Mouse (Mus musculus) olfactory bulb, adult 2 months (tissue): ENCODE data around the gene Rgs9. TPM values are rescaled to one million over a fixed set of nuclear protein-coding genes. Genes with fewer than 3 reads are reported as not detected.

Experiments
- H3K27ac ChIP-seq: fragments of 200-500 bp; 2 replicates; pipeline ENCODE4 v1.5.1; 2012; ENCODE audit warnings: low read depth, low read length; ENCODE audit not compliant: insufficient read depth
- H3K4me1 ChIP-seq: fragments of 200-500 bp; 2 replicates; pipeline ENCODE4 v1.6.1; 2012; ENCODE audit warnings: low read length; ENCODE audit not compliant: control insufficient read depth, insufficient read depth
- H3K4me3 ChIP-seq: fragments of 200-500 bp; 2 replicates; pipeline ENCODE4 v1.5.1; 2012; ENCODE audit warnings: mild to moderate bottlenecking, low read depth, low read length, moderate library complexity; ENCODE audit not compliant: insufficient read depth
- CTCF ChIP-seq: fragments of 200-500 bp; IDR thresholded peaks from 2 replicates; pipeline ENCODE4 v1.5.1; 2012; ENCODE audit warnings: low read depth, mild to moderate bottlenecking, low read length, moderate library complexity; ENCODE audit not compliant: insufficient read depth
- POLR2A ChIP-seq: fragments of 200-500 bp; IDR thresholded peaks from 2 replicates; pipeline ENCODE4 v1.6.1; 2012; ENCODE audit warnings: mild to moderate bottlenecking, low read depth, low read length, moderate library complexity; ENCODE audit not compliant: insufficient read depth
- WGBS: fragments of 180-500 bp; shearing (Covaris S2); methylation state at CpG from one replicate; pipeline ENCODE4 v1.1.7; 2018; 5-methylcytosine and 5-hydroxymethylcytosine counted together
- polyA plus RNA-seq: library from polyadenylated mRNA; stranded (reverse); fragments of >200 nt; gene quantifications from 2 replicates; pipeline ENCODE4 v1.2.4, GENCODE M21; 2012; ENCODE audit warnings: low replicate concordance; ENCODE audit not compliant: missing spikeins, insufficient read depth, insufficient read length

Gene Rgs9
- polyA plus RNA-seq, 1 experiment: not detected

GRCm38 (mm10) chr11:109227139-109227538, 70.8 kb downstream of the Rgs9 start:
- H3K4me3 ChIP-seq: no peak overlapping the region
- TF ChIP-seq POLR2A (no peak), CTCF (no peak)
- no peak overlapping the region for H3K27ac ChIP-seq
- no peaks in the 10 kb centered on the region for H3K4me1 ChIP-seq
- WGBS: 48% methylated on average over 12 of the region's 12 CpGs

GRCm38 (mm10) chr11:109221209-109222007, 76.5 kb downstream of the Rgs9 start:
- Histone ChIP-seq H3K27ac (no peak overlapping the region), H3K4me1 (peaks cover 6% of the 10 kb centered on the region), H3K4me3 (no peak overlapping the region)
- TF ChIP-seq CTCF (no peak), POLR2A (no peak)
- WGBS: 68% methylated on average over 4 of the region's 4 CpGs

GRCm38 (mm10) chr11:109218722-109219430, 79.1 kb downstream of the Rgs9 start:
- TF ChIP-seq CTCF (no peak), POLR2A (no peak)
- Histone ChIP-seq H3K27ac (no peak overlapping the region), H3K4me1 (peaks cover 6% of the 10 kb centered on the region), H3K4me3 (no peak overlapping the region)
- 88% methylated on average over 15 of the region's 15 CpGs for WGBS

GRCm38 (mm10) chr11:109217827-109218536, 79.9 kb downstream of the Rgs9 start:
- Histone ChIP-seq H3K4me1 (peaks cover 6% of the 10 kb centered on the region), H3K27ac (no peak overlapping the region), H3K4me3 (no peak overlapping the region)
- TF ChIP-seq POLR2A (no peak), CTCF (no peak)
- 60% methylated on average over 12 of the region's 12 CpGs for WGBS

GRCm38 (mm10) chr11:109210772-109211171, 87.2 kb downstream of the Rgs9 start:
- Histone ChIP-seq H3K27ac (no peak overlapping the region), H3K4me1 (no peaks in the 10 kb centered on the region), H3K4me3 (no peak overlapping the region)
- TF ChIP-seq CTCF (no peak), POLR2A (no peak)
- 31% methylated on average over 11 of the region's 11 CpGs for WGBS

- H3K4me1 ChIP-seq: no peaks in the 10 kb centered on the region
- TF ChIP-seq POLR2A (no peak), CTCF (no peak)
- no peak overlapping the region for H3K27ac ChIP-seq
- WGBS: 54% methylated on average over 7 of the region's 7 CpGs
- H3K4me3 ChIP-seq: no peak overlapping the region
These were observed 87.6 kb downstream of the Rgs9 start for GRCm38 (mm10) chr11:109210341-109210740.

GRCm38 (mm10) chr11:109206732-109207131, 91.2 kb downstream of the Rgs9 start:
- WGBS: 57% methylated on average over 13 of the region's 13 CpGs
- Histone ChIP-seq H3K27ac (no peak overlapping the region), H3K4me3 (no peak overlapping the region), H3K4me1 (no peaks in the 10 kb centered on the region)
- TF ChIP-seq POLR2A: no peak
- TF ChIP-seq CTCF: no peak

GRCm38 (mm10) chr11:109206028-109206427, 91.9 kb downstream of the Rgs9 start:
- no peak overlapping the region for H3K27ac ChIP-seq
- no peak for TF ChIP-seq CTCF
- TF ChIP-seq POLR2A: no peak
- no peaks in the 10 kb centered on the region for H3K4me1 ChIP-seq
- H3K4me3 ChIP-seq: no peak overlapping the region
- WGBS: 91% methylated on average over 1 of the region's 1 CpGs

- WGBS: 45% methylated on average over 8 of the region's 8 CpGs
- TF ChIP-seq POLR2A (no peak), CTCF (no peak)
These were observed 98.2 kb downstream of the Rgs9 start for GRCm38 (mm10) chr11:109199612-109200293.

More at GRCm38 (mm10) chr11:109199612-109200293, 98.2 kb downstream of the Rgs9 start:
- Histone ChIP-seq H3K4me3 (no peak overlapping the region), H3K27ac (no peak overlapping the region), H3K4me1 (no peaks in the 10 kb centered on the region)
